Mouse (Mus musculus): ENCODE measurements around the gene Kap. TPM values are rescaled to one million over a fixed set of nuclear protein-coding genes. Genes with fewer than 3 reads are reported as not detected.

Kap gene
- total RNA-seq (2023) = not detected

GRCm38 (mm10) chr6:133853526-133853925 lies at the start of gene Kap:
Gene Kap (minus strand): TSS chr6:133853762.

Other genes starting within 250 kb of the Kap start
- gene Etv6, start 181.9 kb upstream of the Kap start, total RNA-seq (2023) = 25.8 TPM